Mouse (Mus musculus): ENCODE data around the gene Atp2a3.

The Atp2a3 gene

DNA sequence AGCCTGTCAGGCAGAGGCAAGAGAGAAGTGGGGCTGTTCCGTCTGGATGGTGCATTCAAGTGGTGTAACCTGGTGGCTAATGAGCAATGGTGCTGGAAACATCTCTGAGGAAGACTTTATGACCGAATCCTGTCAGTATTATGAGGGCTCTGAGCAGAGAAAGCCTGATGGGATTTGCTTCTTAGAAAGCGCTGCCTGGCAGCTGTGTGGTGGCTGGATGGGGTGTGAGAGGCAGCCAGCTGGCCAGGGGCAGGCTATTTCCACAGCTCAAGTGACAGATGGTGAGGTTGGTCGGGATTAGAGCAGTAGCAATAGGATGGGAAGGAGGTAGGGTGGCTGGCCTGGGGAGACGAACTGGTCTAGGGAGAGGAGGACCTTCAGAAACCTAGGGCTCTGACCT, 70.6 kb downstream of the Atp2a3 start:
- DNase-seq (ENCODE audit: extremely low spot score, low read depth, low spot score) = no peak

GRCm38 (mm10) chr11:73036077-73036476, 75.1 kb downstream of the Atp2a3 start:
- DNase-seq (ENCODE audit: extremely low spot score, low read depth, low spot score) = no peak

- DNase-seq (ENCODE audit: extremely low spot score, low read depth, low spot score) = no peak
Measured at GRCm38 (mm10) chr11:73036889-73037288, 75.9 kb downstream of the Atp2a3 start.

- no peak for DNase-seq (ENCODE audit: extremely low spot score, low read depth, low spot score)
Measured at GRCm38 (mm10) chr11:73037691-73038090, 76.7 kb downstream of the Atp2a3 start.

GRCm38 (mm10) chr11:73039102-73039799, 78.3 kb downstream of the Atp2a3 start:
- DNase-seq (ENCODE audit: extremely low spot score, low read depth, low spot score) = no peak

All from hindlimb bud, embryonic 11.5 days (tissue).